Mouse (Mus musculus): Measurements from ENCODE around the gene Lrmda. TPM values are rescaled to one million over a fixed set of nuclear protein-coding genes. Genes with fewer than 3 reads are reported as not detected.

The Lrmda gene
- total and polyA plus RNA-seq, 3 experiments: 0.43 to 1.1 (median 1.0) TPM

DNA sequence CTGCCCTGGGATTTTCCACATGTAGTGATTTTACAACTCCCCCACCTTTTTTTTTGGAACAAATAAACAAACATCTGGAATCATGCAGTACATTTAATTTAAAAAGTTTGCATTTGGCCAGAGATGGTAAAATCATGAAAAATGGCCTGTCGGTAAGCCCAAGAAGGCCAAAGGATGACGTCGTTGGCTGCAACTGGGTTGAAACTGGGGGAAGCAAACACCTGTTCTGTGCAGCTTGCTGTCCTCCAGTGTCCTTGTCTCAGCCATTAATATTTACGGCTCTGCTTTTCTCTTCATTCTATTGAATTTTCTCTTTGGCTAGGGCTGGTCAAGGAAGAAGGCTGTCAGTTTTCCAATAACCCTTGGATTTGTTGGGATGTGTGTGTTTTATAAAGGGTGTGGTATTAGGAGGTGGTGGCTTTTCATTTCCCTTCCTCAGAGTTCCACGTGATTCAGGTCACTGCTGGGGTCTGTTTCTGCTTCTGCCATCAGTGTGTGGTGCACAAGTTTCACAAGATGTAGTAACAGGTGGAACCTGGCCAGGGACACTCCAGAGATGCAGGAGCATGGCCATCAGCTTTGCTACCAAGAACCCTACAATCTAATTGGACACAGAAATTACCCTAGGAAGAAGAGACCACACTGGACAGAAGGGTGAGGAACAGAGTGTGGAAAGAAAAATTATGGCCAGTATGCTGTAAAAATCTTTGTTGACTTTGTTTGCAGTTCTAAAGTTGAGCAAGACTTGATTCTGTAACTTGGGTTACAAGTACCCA, 827.7 kb downstream of the Lrmda start:
- Histone ChIP-seq H3K9ac (ENCODE audit: low read depth, low read length) (no peak overlapping the region), H3K27me3 (ENCODE audit: control insufficient read depth, insufficient read depth, low read length) (no peaks in the 10 kb centered on the region), H3K79me2 (replicated peaks; ENCODE audit: control insufficient read depth, insufficient read depth, low read length) (no peaks in the 10 kb centered on the region), H3K27ac (peak overlapping the region; percentile 9; the same call in 1 of the 2 replicates), H3K4me1 (ENCODE audit: control insufficient read depth, insufficient read depth, low read length) (peaks cover 1% of the 10 kb centered on the region), H3K36me3 (ENCODE audit: control insufficient read depth, insufficient read depth, low read length) (no peaks in the 10 kb centered on the region), H3K4me3 (no peak overlapping the region)
- no peak for TF ChIP-seq EP300 (IDR thresholded peaks at IDR 0.05; ENCODE audit: insufficient read depth, low read depth, low read length)
- no peak for TF ChIP-seq CTCF (IDR thresholded peaks at IDR 0.05)
- TF ChIP-seq POLR2A (IDR thresholded peaks at IDR 0.05; ENCODE audit: insufficient read depth, low read depth, low read length): no peak
- peak; percentile 16 to 23 for DNase-seq
- WGBS: 77% methylated on average over 5 of the region's 5 CpGs
- intact Hi-C loops (cut with DNase I): no loop called here

GRCm38 (mm10) chr14:22849108-22849507, 829.6 kb downstream of the Lrmda start:
- DNase-seq: peak; percentile 23 to 37
- no peaks in the 10 kb centered on the region for H3K79me2 ChIP-seq (replicated peaks; ENCODE audit: control insufficient read depth, insufficient read depth, low read length)
- peaks cover 1% of the 10 kb centered on the region for H3K4me1 ChIP-seq (ENCODE audit: control insufficient read depth, insufficient read depth, low read length)
- WGBS: 72% methylated on average over 2 of the region's 2 CpGs
- no peaks in the 10 kb centered on the region for H3K36me3 ChIP-seq (ENCODE audit: control insufficient read depth, insufficient read depth, low read length)
- TF ChIP-seq CTCF (IDR thresholded peaks at IDR 0.05): no peak
- no peak overlapping the region for H3K9ac ChIP-seq (ENCODE audit: low read depth, low read length)
- H3K4me3 ChIP-seq: no peak overlapping the region
- H3K27me3 ChIP-seq (ENCODE audit: control insufficient read depth, insufficient read depth, low read length): no peaks in the 10 kb centered on the region
- intact Hi-C loops (cut with DNase I): no loop called here
- H3K27ac ChIP-seq: peak overlapping the region; percentile 51

GRCm38 (mm10) chr14:22860631-22861030, 841.1 kb downstream of the Lrmda start:
- no peak overlapping the region for H3K9ac ChIP-seq (ENCODE audit: low read depth, low read length)
- H3K27ac ChIP-seq: no peak overlapping the region
- 84% methylated on average over 4 of the region's 4 CpGs for WGBS
- H3K36me3 ChIP-seq (ENCODE audit: control insufficient read depth, insufficient read depth, low read length): no peaks in the 10 kb centered on the region
- TF ChIP-seq EP300 (IDR thresholded peaks at IDR 0.05; ENCODE audit: insufficient read depth, low read depth, low read length): no peak
- no peak for TF ChIP-seq POLR2A (IDR thresholded peaks at IDR 0.05; ENCODE audit: insufficient read depth, low read depth, low read length)
- TF ChIP-seq CTCF (IDR thresholded peaks at IDR 0.05): no peak
- no peaks in the 10 kb centered on the region for H3K79me2 ChIP-seq (replicated peaks; ENCODE audit: control insufficient read depth, insufficient read depth, low read length)
- no peak for DNase-seq
- no peaks in the 10 kb centered on the region for H3K27me3 ChIP-seq (ENCODE audit: control insufficient read depth, insufficient read depth, low read length)
- intact Hi-C loops (cut with DNase I): no loop called here
- H3K4me1 ChIP-seq (ENCODE audit: control insufficient read depth, insufficient read depth, low read length): no peaks in the 10 kb centered on the region
- H3K4me3 ChIP-seq: no peak overlapping the region

DNA sequence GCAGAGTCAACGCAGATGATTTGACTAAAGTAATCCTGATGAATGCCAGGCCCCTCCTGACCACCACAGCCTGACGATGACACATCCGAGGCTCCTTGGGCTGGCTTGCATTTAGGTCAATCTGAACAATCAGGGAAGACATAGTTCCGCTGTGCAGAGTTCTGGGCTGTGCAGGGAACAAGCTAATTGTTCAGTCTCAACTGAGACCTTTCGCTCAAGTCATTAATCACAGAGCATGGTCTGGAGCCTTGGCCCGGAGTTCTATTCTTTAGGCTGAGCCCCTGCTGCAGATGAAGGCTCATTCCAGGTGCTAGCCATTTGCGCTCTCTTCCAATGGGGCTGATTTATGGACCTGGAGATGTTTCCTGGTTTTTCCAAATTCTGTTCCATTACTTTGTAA, 844.6 kb downstream of the Lrmda start:
- Histone ChIP-seq H3K9ac (ENCODE audit: low read depth, low read length) (no peak overlapping the region), H3K27ac (no peak overlapping the region), H3K4me3 (no peak overlapping the region), H3K27me3 (ENCODE audit: control insufficient read depth, insufficient read depth, low read length) (no peaks in the 10 kb centered on the region), H3K4me1 (ENCODE audit: control insufficient read depth, insufficient read depth, low read length) (no peaks in the 10 kb centered on the region), H3K36me3 (ENCODE audit: control insufficient read depth, insufficient read depth, low read length) (no peaks in the 10 kb centered on the region), H3K79me2 (replicated peaks; ENCODE audit: control insufficient read depth, insufficient read depth, low read length) (no peaks in the 10 kb centered on the region)
- no peak for TF ChIP-seq POLR2A (IDR thresholded peaks at IDR 0.05; ENCODE audit: insufficient read depth, low read depth, low read length)
- no peak for TF ChIP-seq EP300 (IDR thresholded peaks at IDR 0.05; ENCODE audit: insufficient read depth, low read depth, low read length)
- TF ChIP-seq CTCF (IDR thresholded peaks at IDR 0.05): no peak
- WGBS: 72% methylated on average over 7 of the region's 7 CpGs
- DNase-seq: no peak
- intact Hi-C loops (cut with DNase I): no loop called here

GRCm38 (mm10) chr14:22874584-22874983, 855.1 kb downstream of the Lrmda start:
- Histone ChIP-seq H3K4me1 (ENCODE audit: control insufficient read depth, insufficient read depth, low read length) (no peaks in the 10 kb centered on the region), H3K9ac (ENCODE audit: low read depth, low read length) (no peak overlapping the region), H3K79me2 (replicated peaks; ENCODE audit: control insufficient read depth, insufficient read depth, low read length) (no peaks in the 10 kb centered on the region), H3K4me3 (no peak overlapping the region), H3K27ac (no peak overlapping the region), H3K36me3 (ENCODE audit: control insufficient read depth, insufficient read depth, low read length) (no peaks in the 10 kb centered on the region), H3K27me3 (ENCODE audit: control insufficient read depth, insufficient read depth, low read length) (no peaks in the 10 kb centered on the region)
- TF ChIP-seq POLR2A (IDR thresholded peaks at IDR 0.05; ENCODE audit: insufficient read depth, low read depth, low read length): no peak
- no peak for TF ChIP-seq CTCF (IDR thresholded peaks at IDR 0.05)
- TF ChIP-seq EP300 (IDR thresholded peaks at IDR 0.05; ENCODE audit: insufficient read depth, low read depth, low read length): no peak
- intact Hi-C loops (cut with DNase I): no loop called here
- 49% methylated on average over 3 of the region's 3 CpGs for WGBS
- DNase-seq: no peak

DNA sequence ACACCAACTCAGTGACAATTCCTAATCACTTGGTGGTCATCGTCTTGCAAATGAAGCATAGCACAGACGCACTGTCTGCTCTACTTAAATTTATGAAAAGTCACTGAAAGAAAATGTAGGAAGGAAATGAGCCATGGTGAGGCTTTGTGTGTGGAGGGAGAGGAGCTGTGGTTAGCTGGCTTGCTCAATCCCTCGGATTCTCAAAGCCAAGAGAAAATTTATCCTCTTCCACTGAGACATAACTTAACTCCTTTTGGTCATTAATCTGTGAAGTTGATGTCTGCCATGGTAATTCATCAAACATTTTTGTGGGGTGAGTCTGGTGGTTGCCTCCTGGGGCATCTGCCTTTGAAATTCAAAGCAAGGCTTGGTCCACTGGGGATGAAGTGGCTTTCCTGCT, 867.7 kb downstream of the Lrmda start:
- TF ChIP-seq EP300 (IDR thresholded peaks at IDR 0.05; ENCODE audit: insufficient read depth, low read depth, low read length) (no peak), CTCF (IDR thresholded peaks at IDR 0.05) (no peak), POLR2A (IDR thresholded peaks at IDR 0.05; ENCODE audit: insufficient read depth, low read depth, low read length) (no peak)
- Histone ChIP-seq H3K4me1 (ENCODE audit: control insufficient read depth, insufficient read depth, low read length) (no peaks in the 10 kb centered on the region; the same call in 1 of the 2 replicates), H3K79me2 (replicated peaks; ENCODE audit: control insufficient read depth, insufficient read depth, low read length) (no peaks in the 10 kb centered on the region), H3K27me3 (ENCODE audit: control insufficient read depth, insufficient read depth, low read length) (no peaks in the 10 kb centered on the region), H3K4me3 (no peak overlapping the region), H3K9ac (ENCODE audit: low read depth, low read length) (no peak overlapping the region), H3K36me3 (ENCODE audit: control insufficient read depth, insufficient read depth, low read length) (peaks cover 2% of the 10 kb centered on the region), H3K27ac (no peak overlapping the region)
- DNase-seq: no peak
- WGBS: 67% methylated on average over 3 of the region's 3 CpGs
- intact Hi-C loops (cut with DNase I): no loop called here

Data from heart, adult 2 months (tissue).